Mouse (Mus musculus): ENCODE results near the gene Pdcd11. TPM values are rescaled to one million over a fixed set of nuclear protein-coding genes. Genes with fewer than 3 reads are reported as not detected.

The Pdcd11 gene
- total RNA-seq (2017), result 15.6 to 24.0 TPM (median 18.9 TPM) in 3 replicates

DNA sequence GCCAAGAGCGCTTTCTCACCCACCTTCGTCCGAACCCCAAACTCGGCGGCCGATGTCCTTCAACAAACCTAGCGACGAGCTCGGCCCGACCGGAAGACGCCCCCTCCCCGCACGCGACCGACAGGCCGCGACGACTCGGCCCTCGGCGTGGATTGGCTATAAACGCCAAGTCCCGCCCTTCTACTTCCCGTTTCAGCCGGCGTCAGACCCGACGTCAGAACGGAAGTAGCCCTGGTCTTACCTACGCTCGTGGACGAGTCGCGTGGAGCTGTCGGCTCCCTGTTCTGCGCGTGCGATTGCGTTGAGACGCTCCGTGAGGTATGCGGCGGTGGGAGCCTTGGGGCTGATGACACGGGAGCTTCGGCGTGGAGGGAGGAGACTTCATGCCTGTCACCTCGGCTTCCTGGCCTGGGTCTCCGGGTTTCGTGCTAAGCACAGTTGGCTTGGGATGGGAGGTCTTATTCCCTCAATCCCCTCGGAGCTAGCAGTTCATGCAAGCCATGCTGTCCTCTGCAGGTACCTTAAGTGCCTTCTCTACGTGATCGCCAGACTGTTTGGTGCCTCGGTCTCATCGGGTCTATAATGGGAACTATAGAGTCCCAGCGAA lies at the start of gene Pdcd11, which contains the start of gene Usmg5:
Gene Pdcd11, plus strand, starts transcription at position 219 of the 607 bp plus-strand sequence.
Gene Usmg5, minus strand, starts transcription at position 98 of the 607 bp plus-strand sequence.
- ATAC-seq (replicated peaks; ENCODE audit: insufficient number of reproducible peaks, low FRiP score, low TSS enrichment, poor library complexity, severe bottlenecking), result peak; percentile 97

DNA sequence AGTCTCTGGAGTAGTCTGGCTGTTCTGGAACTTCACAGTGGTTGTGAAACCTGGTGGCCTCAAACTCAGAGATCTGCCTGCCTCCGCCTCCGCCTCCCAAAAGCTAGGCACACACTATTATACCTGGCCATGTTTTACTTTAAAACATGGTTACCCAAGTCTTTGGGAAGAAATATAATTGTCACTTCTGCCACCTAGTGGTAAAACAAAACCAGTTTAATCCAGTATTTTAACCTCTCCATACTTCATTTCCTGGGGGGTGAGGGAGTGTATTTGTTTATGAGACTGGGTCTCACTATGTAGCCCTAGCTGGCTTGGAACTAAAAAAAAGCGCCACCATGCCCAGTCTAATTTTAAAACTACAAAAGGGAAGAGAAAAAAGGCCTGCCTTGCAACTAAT lies 47.0 kb upstream of the Pdcd11 start:
- ATAC-seq (replicated peaks; ENCODE audit: insufficient number of reproducible peaks, low FRiP score, low TSS enrichment, poor library complexity, severe bottlenecking), result no peak

DNA sequence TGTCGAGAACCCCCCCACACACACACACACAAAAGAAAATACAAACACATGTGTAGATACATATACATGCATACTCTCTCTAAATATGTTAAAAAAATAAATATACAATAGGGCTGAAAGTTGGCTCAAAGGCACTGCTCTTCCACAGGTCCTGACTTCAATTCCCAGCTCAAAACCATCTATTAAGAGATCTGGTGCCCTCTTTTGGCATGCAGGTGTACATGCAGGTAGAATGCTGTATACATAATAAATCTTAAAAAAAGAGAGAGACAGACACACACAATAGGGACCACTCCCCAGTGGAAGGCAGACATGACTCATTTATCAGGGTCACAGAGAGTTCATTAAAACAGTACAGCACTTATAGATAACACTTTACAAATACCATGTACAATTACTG lies 44.2 kb upstream of the Pdcd11 start:
- ATAC-seq (replicated peaks; ENCODE audit: insufficient number of reproducible peaks, low FRiP score, low TSS enrichment, poor library complexity, severe bottlenecking), result no peak

DNA sequence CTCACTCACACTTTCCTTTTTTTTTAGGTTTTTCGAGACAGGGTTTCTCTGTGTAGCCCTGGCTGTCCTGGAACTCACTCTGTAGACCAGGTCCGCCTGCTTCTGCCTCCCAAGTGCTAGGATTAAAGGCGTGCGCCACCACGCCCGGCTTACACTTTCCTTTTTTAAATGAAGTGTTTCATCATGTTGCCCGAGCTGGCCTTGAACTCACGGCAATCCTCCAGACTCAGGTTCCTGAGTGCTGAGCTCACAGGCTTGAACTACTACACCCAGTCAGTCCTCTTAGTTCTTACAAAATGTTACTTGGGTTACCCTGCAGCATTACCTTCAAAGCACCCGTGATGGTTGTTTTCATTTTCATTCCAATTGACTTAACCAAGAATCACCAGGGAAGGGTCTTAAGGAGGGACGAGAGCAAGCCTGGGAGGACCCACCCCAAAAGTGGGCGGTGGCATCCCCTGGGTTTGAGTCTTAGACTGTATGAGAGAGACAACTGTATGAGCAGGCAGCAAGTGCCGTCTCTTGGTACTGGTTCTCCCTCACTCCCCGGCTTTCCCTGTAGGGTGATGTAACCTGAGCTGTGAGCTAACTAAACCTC lies 43.2 kb upstream of the Pdcd11 start:
- ATAC-seq (replicated peaks; ENCODE audit: insufficient number of reproducible peaks, low FRiP score, low TSS enrichment, poor library complexity, severe bottlenecking), result no peak

DNA sequence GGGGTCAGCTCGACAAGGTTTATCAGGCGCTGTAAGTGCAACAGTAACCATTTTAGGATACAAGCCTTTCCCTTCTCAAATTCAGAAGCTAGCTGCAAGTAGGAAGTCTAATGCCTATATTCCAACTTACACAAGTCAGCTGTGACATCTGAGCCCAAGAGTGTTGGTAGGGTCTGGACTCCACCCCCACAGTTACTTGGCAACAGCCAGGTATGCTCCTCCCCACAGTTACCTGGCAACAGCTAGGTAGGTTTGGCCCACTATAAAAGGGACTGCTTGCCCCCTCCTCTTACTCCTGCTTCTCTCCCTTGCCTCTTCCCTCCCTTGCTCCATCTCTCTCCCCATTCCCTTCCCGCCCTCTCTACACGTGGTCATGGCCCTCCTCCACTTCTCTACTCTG lies 41.5 kb upstream of the Pdcd11 start:
- no peak for ATAC-seq (replicated peaks; ENCODE audit: insufficient number of reproducible peaks, low FRiP score, low TSS enrichment, poor library complexity, severe bottlenecking)

DNA sequence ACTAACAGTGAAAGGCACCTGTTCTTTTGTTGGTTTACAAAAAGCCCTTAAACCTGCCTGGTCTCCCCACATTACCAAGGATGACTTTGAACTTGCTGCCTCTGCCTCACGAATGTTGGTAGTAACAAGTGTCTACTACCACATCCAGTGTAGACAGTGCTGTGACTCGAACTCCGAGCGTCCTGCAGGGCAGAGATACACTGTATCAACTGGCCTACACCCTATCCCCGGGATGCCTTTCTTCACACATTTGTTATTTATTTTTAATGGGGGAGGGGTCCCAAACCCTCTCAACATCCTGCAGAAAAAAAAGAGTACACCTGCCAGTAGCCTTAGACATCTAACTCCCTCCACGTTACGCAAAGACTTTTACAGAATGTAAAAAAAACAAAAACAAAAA lies 40.7 kb upstream of the Pdcd11 start:
- no peak for ATAC-seq (replicated peaks; ENCODE audit: insufficient number of reproducible peaks, low FRiP score, low TSS enrichment, poor library complexity, severe bottlenecking)

DNA sequence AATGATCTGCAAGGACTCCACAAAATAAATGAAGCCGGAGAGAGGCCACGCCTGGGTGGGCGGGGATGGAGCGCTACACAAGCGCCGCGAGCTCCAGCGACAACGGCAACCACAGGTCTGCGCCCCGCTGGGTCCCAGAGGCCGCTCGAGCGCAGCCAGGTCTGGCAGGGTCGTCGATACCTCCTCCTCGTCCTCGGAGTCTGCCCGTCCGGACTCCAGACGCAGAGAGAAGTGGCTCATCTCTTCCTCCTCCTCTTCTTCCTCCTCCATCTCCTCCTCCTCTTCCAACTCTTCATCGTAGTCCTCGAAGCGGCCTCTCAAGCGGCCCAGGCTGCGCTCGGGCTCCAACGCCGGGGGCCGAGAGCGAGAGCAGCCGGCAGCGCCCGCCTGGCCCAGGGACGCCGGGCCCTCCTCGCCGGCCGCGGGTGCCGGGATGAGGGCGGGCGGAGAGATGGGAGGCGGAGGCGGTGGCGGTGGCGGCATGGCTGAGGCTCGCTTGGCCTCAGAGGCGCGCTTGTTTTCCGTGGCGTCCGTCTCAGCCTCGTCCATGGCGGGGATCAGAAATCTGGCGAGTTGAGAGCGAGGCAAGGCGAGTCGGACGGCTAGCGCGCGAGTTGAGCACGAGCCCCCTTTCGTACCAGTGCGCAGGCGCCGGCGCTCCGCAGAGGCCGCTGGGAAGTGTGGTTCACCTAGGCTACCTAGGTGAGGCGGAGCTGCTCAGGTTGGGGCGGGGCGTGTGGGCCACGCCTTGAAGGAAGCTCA lies 40.1 kb upstream of the Pdcd11 start, which contains the start of gene Pcgf6:
Gene Pcgf6, minus strand, starts transcription at position 636 of the 762 bp plus-strand sequence.
- ATAC-seq (replicated peaks; ENCODE audit: insufficient number of reproducible peaks, low FRiP score, low TSS enrichment, poor library complexity, severe bottlenecking), result peak; percentile 65

DNA sequence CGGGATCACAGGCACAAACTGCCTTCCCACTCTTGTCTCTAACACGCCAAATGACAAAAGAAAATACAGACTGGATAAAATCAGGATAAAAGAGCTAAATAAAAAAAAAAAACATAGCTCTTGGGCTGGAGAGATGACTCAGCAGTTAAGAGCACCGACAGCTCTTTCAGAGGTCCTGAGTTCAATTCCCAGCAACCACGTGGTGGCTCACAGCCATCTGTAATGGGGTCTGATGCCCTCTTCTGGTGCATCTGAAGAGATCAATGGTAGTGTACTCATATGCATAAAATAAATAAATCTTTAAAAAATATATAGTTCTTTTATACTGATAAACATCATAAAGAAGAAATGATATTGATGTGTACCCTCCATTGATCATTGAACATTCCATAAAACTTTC lies 37.6 kb upstream of the Pdcd11 start:
- no peak for ATAC-seq (replicated peaks; ENCODE audit: insufficient number of reproducible peaks, low FRiP score, low TSS enrichment, poor library complexity, severe bottlenecking)

DNA sequence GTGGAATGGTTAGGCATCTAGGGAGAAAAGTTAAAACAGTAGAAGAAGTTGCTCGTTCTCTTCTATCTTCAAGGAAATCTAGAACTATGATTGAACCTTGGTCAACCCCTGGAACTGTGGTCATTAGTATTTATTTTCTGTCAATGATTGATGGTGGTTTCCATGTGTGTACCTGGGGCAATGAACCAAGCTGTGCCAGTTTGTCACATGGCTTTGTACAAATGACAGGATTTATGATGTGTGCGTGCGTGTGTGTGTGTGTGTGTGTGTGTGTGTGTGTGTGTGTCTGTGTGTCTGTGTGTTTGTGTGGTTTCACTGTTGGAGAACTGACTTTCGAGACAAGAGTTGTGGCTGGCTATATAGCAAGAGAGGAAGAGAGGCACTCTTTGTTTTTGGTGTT lies 37.1 kb upstream of the Pdcd11 start:
- ATAC-seq (replicated peaks; ENCODE audit: insufficient number of reproducible peaks, low FRiP score, low TSS enrichment, poor library complexity, severe bottlenecking), result no peak

DNA sequence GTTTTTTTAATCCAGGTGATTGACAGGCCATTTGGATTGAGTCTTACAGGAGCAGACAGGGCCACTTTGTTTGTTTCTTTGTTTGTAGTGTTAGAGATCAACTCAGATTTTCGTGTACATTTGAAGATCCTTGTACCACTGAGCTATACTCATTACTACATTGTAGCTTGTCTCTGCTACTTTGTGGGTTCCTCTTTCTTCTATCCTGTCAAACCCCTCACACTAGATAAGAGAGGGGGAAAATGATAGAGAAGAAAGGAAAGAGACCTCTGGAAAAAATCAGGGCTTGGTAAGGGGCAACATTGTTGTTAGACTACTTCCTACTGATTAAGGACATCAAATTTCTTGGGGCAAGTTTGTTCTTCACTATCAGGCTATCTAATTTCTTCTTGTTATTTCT lies 32.9 kb upstream of the Pdcd11 start:
- ATAC-seq (replicated peaks; ENCODE audit: insufficient number of reproducible peaks, low FRiP score, low TSS enrichment, poor library complexity, severe bottlenecking), result no peak

DNA sequence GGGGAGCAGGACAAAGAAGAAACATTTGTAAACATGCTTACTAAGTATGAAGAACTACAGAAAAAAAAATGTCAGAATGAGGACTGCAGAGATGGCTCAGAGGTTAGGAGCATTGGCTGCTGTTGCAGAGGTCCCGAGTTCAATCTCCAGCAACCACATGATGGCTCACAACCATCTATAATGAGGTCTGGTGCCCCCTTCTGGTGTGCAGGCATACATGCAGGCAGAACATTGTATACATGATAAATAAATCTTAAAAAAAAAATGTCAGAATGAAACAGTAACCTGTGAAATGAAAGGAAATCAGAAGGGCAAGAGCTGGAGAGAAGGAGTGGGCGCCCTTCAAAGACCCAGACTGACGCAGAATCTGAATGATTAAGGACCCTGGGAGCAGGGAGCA lies 24.7 kb upstream of the Pdcd11 start:
- no peak for ATAC-seq (replicated peaks; ENCODE audit: insufficient number of reproducible peaks, low FRiP score, low TSS enrichment, poor library complexity, severe bottlenecking)

DNA sequence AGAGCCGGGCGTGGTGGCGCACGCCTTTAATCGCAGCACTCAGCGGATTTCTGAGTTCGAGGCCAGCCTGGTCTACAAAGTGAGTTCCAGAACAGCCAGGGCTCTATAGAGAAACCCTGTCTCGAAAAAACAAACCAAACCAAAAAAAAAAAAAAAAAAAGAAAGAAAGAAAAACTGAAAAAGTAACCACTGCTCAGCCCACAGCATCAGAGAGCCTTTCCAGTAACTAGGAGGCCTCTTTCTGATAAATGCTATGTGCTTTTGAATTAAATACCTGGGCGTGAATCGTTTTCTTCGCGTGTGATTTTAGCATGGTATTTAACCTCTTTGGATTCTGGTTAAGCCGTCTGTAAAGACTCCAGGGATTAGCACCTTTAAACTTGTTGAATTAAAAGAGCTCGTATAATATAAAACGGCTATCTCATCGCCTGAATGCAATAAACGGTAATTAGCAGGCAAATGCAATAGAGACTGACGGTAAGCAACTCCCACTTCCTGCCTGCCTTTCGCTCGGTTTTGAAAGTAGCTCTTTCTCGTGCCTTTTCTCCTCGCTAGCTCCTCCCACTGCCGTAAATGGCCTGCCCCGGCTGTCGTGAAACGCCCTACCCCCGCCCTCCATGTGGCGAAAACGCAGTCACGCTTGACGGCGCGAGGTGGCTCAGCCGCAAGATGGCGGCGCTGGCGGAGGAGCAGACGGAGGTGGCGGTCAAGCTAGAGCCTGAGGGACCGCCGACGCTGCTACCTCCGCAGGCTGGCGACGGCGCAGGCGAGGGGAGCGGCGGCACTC lies 23.3 kb upstream of the Pdcd11 start, which contains the start of gene Taf5:
Gene Taf5, plus strand, starts transcription at position 651 of the 787 bp plus-strand sequence.
- ATAC-seq (replicated peaks; ENCODE audit: insufficient number of reproducible peaks, low FRiP score, low TSS enrichment, poor library complexity, severe bottlenecking), result peak; percentile 97

DNA sequence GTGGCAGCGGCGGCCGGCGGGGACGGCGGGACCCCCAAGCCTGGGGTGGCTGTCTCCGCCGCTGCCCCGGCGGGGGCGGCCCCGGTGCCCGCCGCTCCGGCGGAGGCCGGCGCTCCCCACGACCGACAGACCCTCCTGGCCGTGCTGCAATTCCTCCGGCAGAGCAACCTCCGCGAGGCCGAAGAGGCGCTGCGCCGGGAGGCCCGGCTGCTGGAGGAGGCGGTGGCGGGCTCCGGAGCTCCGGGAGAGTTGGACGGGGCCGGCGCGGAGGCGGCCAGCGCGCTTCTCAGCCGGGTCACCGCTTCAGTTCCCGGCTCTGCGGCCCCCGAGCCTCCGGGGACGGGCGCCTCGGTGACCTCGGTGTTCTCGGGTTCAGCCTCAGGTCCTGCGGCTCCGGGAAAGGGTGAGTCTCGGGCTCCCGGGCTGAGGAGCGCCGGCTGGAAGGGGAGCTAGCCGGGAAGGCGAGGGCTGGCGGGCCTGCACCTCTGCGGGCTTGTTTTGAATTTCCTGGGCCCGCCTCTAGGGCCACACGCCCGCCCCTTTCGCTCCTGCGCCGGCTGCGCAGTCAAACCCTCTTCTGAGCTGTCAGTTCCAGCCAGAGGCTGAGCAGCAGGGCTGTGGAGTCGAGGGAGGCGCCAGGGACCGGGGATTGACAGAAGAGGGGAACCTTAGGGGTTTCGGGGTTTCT lies 22.5 kb upstream of the Pdcd11 start:
- ATAC-seq (replicated peaks; ENCODE audit: insufficient number of reproducible peaks, low FRiP score, low TSS enrichment, poor library complexity, severe bottlenecking), result peak; percentile 86

DNA sequence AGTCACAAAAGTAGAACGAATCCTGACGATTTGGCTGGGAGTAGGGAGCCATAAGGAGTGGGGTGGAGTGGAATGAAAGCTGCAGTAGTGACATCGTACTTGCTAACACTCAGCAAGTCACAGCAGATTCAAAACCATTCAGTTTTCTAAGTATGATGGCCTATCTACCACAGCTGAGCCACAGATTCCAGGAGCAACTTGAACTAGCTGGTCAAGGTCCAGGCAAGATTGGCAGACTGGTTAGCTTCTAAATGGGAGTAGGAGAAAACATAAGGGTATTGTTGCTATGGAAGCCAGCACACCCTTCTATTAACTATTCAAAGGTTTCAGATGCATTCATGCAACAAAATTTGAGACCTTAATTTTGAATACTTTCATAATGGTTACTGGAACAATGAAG lies 2.3 kb upstream of the Pdcd11 start:
- ATAC-seq (replicated peaks; ENCODE audit: insufficient number of reproducible peaks, low FRiP score, low TSS enrichment, poor library complexity, severe bottlenecking), result no peak

DNA sequence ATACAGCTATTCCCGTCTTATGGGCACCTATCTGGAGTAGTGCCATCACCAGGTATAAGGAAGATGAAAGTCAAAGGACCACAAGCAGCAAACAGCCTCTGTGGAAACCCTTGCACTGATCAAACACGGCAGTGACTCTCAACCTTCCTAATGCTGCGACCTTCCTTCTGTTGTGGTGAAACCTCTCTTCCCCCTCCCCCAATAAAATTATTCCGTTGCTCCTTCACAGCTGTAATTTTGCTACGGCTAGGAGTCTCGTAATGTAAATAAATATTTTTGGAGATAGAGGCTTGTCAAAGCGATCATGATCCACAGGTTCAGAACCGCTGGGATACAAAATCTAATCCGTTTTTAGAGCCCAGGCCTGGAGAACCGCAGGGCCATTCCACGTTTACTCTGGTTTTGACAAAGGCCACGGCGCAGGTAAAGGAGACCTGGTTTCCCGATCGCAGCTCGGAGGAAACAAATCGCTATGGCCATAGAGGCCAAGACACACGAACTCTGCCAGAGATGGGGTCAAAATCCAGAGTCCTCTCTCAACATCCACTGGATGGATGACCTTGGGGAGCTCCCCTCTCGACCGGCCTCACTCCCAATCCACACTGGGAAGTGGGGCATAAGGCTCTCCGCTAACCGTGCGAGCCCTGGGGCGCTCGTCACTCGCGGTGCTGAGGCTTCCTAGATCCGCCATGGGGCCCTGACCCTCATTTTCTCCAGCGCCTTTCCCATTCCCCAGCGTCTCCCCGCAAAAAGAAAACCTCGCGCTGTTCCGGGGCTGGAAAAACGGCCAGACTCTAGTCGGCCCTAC lies 646 bp upstream of the Pdcd11 start:
- ATAC-seq (replicated peaks; ENCODE audit: insufficient number of reproducible peaks, low FRiP score, low TSS enrichment, poor library complexity, severe bottlenecking), result peak; percentile 37

DNA sequence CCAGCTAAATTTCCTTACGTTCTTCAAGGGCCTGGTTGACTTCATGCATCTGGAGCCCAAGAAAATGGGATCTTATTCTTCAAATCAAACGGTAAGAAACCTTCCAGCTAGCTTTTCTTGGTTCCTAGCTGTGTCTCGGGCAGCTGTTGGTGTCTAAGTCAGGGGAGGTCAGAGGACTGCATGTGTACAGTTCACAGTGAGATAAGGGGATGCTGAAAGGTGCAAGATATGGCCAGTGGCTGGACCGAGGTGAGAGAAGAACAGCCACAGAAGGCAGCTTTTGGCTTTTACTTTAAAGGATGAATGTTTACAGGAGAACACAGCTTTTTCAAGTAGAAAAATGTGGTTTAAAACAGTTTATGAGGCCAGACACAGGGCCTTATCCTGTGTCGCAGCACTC lies 10.5 kb downstream of the Pdcd11 start:
- ATAC-seq (replicated peaks; ENCODE audit: insufficient number of reproducible peaks, low FRiP score, low TSS enrichment, poor library complexity, severe bottlenecking), result no peak

DNA sequence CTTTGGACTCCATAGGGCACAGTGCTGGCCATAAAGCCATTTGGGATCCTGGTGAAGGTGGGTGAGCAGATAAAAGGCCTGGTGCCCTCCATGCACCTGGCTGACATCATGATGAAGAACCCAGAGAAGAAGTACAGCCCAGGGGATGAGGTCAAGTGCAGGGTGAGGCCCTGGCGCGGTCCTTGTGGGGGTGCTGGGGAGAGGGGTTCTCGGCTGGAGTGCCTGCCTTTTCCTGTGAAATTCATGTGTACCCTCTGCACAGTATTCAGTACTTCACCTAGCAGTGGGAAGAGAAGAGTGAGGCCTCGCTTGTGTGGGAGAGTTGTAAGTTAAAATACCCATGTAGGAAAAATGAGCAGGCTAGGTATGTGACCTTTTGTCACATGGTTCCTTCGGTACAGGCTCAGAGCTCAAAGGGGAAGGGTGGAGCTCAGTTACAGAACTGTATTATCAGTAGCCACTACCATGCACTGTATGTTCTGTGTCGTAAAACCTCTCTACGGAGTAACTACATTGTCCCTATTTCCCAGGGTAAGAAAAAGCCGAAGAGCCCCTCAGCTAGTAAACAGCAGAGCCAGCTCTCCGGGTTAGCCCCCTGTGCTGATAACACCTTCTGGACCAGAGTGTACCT lies 14.2 kb downstream of the Pdcd11 start:
- ATAC-seq (replicated peaks; ENCODE audit: insufficient number of reproducible peaks, low FRiP score, low TSS enrichment, poor library complexity, severe bottlenecking), result no peak
